Mouse (Mus musculus) kidney, postnatal 4 days (tissue): ENCODE data around the gene Srprb.
A peak's percentile ranks its signal among the peaks of the same experiment; 100 is the strongest.

Source experiments
- DNase-seq, 2 experiments: peaks; one replicate each; pipeline ENCODE4 v3.0.0; 2021; ENCODE audit warnings: mixed read lengths in 2 of 2

Srprb gene

DNA sequence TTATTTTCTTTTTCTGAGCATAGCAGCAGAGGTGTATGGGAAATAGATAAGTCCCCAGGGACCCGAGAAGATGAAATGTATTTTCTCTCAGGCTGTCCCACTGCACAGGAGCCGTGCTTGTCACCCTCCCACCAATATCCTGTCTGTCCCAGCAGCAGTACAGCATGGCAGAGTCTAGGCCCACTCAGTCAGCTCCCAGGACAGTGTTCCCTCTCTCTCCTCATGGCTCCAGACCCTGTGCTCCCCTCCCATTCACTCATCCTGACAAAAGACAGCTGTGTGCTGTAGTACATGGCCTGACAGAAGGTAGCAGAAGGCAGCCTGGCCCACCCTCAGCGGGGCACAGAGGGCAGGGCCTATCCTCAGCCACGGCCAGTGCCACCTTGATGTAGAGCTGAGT lies 58.1 kb downstream of the Srprb start:
- DNase-seq: no peak

DNA sequence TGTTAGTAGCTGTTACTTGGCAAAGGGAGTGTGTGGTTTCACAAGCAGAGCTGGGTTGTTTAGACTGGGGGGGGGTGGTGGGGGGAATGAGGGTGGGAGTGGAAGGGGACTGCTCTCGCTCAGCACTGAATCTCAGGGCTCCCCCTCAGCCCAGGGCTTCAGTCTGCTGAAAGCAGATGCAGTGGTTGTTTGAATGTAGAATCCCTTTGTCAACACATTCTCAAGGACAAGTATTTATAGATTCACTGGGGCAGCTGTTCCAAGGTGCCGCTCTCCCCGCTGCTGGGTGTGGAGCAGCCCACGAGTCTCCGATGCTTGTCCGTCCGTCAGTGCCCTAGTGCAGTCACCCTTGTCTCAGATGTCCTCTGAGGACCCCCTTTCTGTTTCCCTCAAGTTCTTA lies 60.7 kb downstream of the Srprb start:
- no peak for DNase-seq

DNA sequence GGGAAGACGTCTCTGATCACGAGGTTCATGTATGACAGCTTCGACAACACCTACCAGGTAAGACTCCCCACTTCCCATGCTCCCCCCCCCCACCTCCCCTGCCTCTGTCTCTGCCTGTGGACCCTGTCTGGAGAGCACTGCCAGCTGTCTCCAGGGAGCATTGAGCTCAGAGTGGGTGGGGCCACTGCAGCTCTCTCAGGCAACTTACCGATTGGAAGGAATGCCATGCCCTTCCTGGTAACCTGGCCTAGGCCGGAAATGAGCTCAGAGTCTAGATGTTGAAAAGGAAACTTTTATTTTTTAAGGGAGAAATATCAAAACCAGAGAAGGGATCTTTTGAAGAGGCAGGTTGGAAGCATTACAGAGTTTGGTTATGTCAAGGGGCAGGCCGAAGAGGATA lies 61.6 kb downstream of the Srprb start:
- no peak for DNase-seq

DNA sequence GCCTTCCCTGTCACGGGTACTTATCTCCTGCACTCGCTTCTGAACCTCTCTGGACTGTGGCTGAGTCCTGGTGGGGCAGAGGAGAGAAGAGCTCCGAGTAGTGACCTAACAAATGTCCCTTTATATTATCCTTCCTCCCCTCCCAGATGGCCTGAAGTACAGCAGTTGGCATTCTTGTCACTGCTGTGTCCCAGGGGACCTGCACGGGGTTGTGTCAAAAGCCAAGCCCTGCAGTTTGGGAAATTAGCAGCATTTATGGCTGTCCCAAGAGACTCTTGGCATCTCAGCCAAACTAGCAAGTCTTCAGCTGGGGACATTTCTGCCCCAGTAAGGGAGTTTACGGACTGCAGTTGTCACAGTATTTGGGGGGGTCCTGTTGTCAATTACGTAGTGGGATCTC lies 62.5 kb downstream of the Srprb start:
- DNase-seq: peak in 1 of 2 experiments; percentile 20
